Mouse (Mus musculus) midbrain, embryonic 13.5 days (tissue): Measurements from ENCODE around the gene Ddx55. TPM values are rescaled to one million over a fixed set of nuclear protein-coding genes. Genes with fewer than 3 reads are reported as not detected.
"Not testable (repeated sequence)": the region's sequence is repeated elsewhere in the genome, so short reads cannot be mapped to it uniquely, and the experiment has no call there.

Experiments used
- ATAC-seq: fragments of 200-750 bp; cut with Nextera tagmentation; 2 replicates; pipeline ENCODE4 v1.8.0; 2017; ENCODE audit warnings: mild to moderate bottlenecking, moderate TSS enrichment, moderate library complexity
- H3K27ac ChIP-seq: fragments of 300-500 bp; sonication (generic); 2 replicates; pipeline ENCODE4 v1.5.1; 2015; ENCODE audit warnings: inconsistent platforms, mild to moderate bottlenecking, moderate library complexity
- H3K27me3 ChIP-seq: fragments of 300-500 bp; sonication (generic); 2 replicates; pipeline ENCODE4 v1.6.1; 2015; ENCODE audit warnings: mild to moderate bottlenecking, inconsistent platforms
- H3K36me3 ChIP-seq: fragments of 300-500 bp; sonication (generic); 2 replicates; pipeline ENCODE4 v1.6.1; 2015; ENCODE audit warnings: mild to moderate bottlenecking, inconsistent platforms
- H3K4me1 ChIP-seq: fragments of 300-500 bp; sonication (generic); replicated peaks from 2 replicates; pipeline ENCODE4 v1.6.1; 2015; ENCODE audit warnings: inconsistent platforms
- H3K4me2 ChIP-seq: fragments of 300-500 bp; sonication (generic); replicated peaks from 2 replicates; pipeline ENCODE4 v1.6.1; 2015; ENCODE audit warnings: moderate library complexity, mild to moderate bottlenecking, inconsistent platforms
- H3K4me3 ChIP-seq: fragments of 300-500 bp; sonication (generic); replicated peaks from 2 replicates; pipeline ENCODE4 v1.5.1; 2015; ENCODE audit warnings: mild to moderate bottlenecking, inconsistent platforms
- H3K9ac ChIP-seq: fragments of 300-500 bp; sonication (generic); replicated peaks from 2 replicates; pipeline ENCODE4 v1.6.1; 2015; ENCODE audit warnings: mild to moderate bottlenecking, inconsistent platforms
- H3K9me3 ChIP-seq: fragments of 300-500 bp; sonication (generic); 2 replicates; pipeline ENCODE4 v1.6.1; 2016; ENCODE audit warnings: mild to moderate bottlenecking, inconsistent platforms
- WGBS: fragments of 180-500 bp; shearing (Covaris S2); methylation state at CpG from one replicate; pipeline ENCODE4 v1.1.7; 2015; 5-methylcytosine and 5-hydroxymethylcytosine counted together
- polyA plus RNA-seq: library from polyadenylated mRNA; unstranded; fragments of >200 nt; fragmentation: Nextera tagmentation; extraction: Ambion mirVana; gene quantifications from 2 replicates; pipeline ENCODE4 v1.2.1, GENCODE M21; 2015

The Ddx55 gene
- polyA plus RNA-seq, 1 experiment from 2014 or later = 28.0 TPM

- H3K27me3 ChIP-seq = 0 out of 2 replicates have a peak, but pooled peaks cover 3% of the 10 kb centered on the region
- H3K36me3 ChIP-seq = peaks cover 20% of the 10 kb centered on the region
- peak within 1 kb of the TSS; percentile 87 for H3K9ac ChIP-seq
- H3K27ac ChIP-seq = peak within 1 kb of the TSS; percentile 80
- peak; percentile 94 for ATAC-seq
- WGBS = 1% methylated on average over 34 of the region's 35 CpGs
- peaks cover 20% of the 10 kb centered on the region for H3K4me1 ChIP-seq
- H3K9me3 ChIP-seq = no peaks in the 10 kb centered on the region
- H3K4me2 ChIP-seq = peak within 1 kb of the TSS; percentile 84
- H3K4me3 ChIP-seq = peak within 1 kb of the TSS; percentile 96
Observed at GRCm38 (mm10) chr5:124540383-124540786, 12.3 kb upstream of the Ddx55 start, which contains the start of gene Tmed2. Gene Tmed2, plus strand, starts transcription at chr5:124540695.

DNA sequence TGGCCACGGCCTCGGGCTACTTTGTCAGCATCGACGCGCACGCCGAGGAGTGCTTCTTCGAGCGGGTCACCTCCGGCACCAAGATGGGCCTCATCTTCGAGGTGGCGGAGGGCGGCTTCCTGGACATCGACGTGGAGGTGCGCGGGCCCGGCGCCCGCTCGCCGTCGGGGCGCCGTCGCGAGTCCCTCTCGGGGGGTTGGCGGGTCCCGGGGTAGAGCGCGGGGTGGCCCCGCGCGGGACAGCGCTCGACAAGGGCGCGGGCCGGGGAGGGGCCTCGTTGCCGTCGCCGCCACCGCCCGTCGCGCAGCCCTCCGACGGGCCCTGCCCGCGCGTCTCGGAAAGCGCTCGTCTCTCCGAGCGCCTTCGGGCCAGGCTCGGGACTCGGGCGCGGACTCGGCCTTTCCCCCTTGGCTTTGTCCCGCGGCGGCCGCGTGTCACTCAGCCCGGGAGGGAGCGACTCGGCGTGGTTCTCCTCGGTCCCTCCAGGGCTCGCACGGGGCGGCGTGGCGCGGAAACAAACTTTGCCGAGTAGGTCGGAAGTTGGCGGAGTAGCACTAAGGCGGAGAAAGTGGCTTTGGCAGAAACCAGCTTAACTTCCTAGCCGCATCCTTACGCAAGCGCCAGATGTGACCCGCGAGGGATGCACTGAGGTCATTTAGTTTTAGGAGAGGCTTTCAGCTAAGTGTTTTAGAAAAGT lies 11.6 kb upstream of the Ddx55 start:
- H3K27me3 ChIP-seq = 0 out of 2 replicates have a peak, but pooled peaks cover 3% of the 10 kb centered on the region
- H3K4me2 ChIP-seq = peak overlapping the region; percentile 84
- no peaks in the 10 kb centered on the region for H3K9me3 ChIP-seq
- peaks cover 27% of the 10 kb centered on the region for H3K36me3 ChIP-seq
- ATAC-seq = peak; percentile 81
- H3K27ac ChIP-seq = peak overlapping the region; percentile 80
- H3K9ac ChIP-seq = peak overlapping the region; percentile 87
- H3K4me3 ChIP-seq = peak overlapping the region; percentile 96
- peaks cover 20% of the 10 kb centered on the region for H3K4me1 ChIP-seq
- WGBS = under 1% methylated on average over 77 of the region's 89 CpGs

- H3K9ac ChIP-seq = peak overlapping the region; percentile 87
- H3K9me3 ChIP-seq = no peaks in the 10 kb centered on the region
- peak overlapping the region; percentile 96 for H3K4me3 ChIP-seq
- WGBS = 15% methylated on average over 8 of the region's 8 CpGs
- no peak for ATAC-seq
- H3K4me2 ChIP-seq = peak overlapping the region; percentile 84
- H3K4me1 ChIP-seq = peaks cover 20% of the 10 kb centered on the region
- 0 out of 2 replicates have a peak, but pooled peaks cover 3% of the 10 kb centered on the region for H3K27me3 ChIP-seq
- peaks cover 32% of the 10 kb centered on the region for H3K36me3 ChIP-seq
- peak overlapping the region; percentile 80; the same call in 1 of the 2 replicates for H3K27ac ChIP-seq
Observed at GRCm38 (mm10) chr5:124541602-124541973, 11.1 kb upstream of the Ddx55 start.

- not testable (repeated sequence) for H3K9me3 ChIP-seq, H3K27ac ChIP-seq, H3K9ac ChIP-seq, ATAC-seq, H3K4me3 ChIP-seq, H3K27me3 ChIP-seq, H3K4me2 ChIP-seq
- 93% methylated on average over 3 of the region's 4 CpGs for WGBS
- peaks cover 46% of the 10 kb centered on the region for H3K36me3 ChIP-seq
- peaks cover 17% of the 10 kb centered on the region for H3K4me1 ChIP-seq
Observed at GRCm38 (mm10) chr5:124550737-124551136, 1.9 kb upstream of the Ddx55 start.

GRCm38 (mm10) chr5:124551349-124552093 lies 1.1 kb upstream of the Ddx55 start:
- not testable (repeated sequence) for H3K27ac ChIP-seq, H3K9me3 ChIP-seq, H3K27me3 ChIP-seq, ATAC-seq
- H3K9ac ChIP-seq = peak overlapping the region; percentile 82; the same call in 1 of the 2 replicates
- peak overlapping the region; percentile 77 for H3K4me2 ChIP-seq
- H3K36me3 ChIP-seq = peaks cover 46% of the 10 kb centered on the region
- peak overlapping the region; percentile 88 for H3K4me3 ChIP-seq
- 36% methylated on average over 5 of the region's 5 CpGs for WGBS
- peaks cover 17% of the 10 kb centered on the region for H3K4me1 ChIP-seq

DNA sequence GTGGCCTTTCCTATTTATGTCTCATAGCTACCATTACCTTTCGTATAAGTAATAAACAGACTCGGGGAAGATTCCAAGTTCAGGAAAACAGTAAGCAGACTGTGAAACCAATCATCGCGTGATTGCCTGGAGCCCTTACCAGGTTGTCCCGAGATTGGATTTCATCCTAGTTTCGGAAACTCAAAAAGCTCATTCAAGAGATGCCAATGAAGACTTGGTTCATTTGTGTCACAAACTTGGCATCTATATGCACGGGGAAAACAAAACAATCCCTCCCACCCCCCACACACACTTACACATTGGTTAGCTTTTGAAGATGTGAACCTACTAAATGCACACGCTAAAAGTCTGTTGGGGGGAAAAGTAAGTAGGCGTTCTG lies 581 bp upstream of the Ddx55 start:
- 13% methylated on average over 9 of the region's 9 CpGs for WGBS
- H3K9ac ChIP-seq = peak overlapping the region; percentile 82
- H3K4me3 ChIP-seq = peak overlapping the region; percentile 88
- H3K27me3 ChIP-seq = no peaks in the 10 kb centered on the region
- peaks cover 46% of the 10 kb centered on the region for H3K36me3 ChIP-seq
- ATAC-seq = peak; percentile 32; the same call in 1 of the 2 replicates
- H3K4me1 ChIP-seq = peaks cover 17% of the 10 kb centered on the region
- H3K27ac ChIP-seq = peak overlapping the region; percentile 83
- H3K4me2 ChIP-seq = peak overlapping the region; percentile 77
- no peaks in the 10 kb centered on the region for H3K9me3 ChIP-seq

DNA sequence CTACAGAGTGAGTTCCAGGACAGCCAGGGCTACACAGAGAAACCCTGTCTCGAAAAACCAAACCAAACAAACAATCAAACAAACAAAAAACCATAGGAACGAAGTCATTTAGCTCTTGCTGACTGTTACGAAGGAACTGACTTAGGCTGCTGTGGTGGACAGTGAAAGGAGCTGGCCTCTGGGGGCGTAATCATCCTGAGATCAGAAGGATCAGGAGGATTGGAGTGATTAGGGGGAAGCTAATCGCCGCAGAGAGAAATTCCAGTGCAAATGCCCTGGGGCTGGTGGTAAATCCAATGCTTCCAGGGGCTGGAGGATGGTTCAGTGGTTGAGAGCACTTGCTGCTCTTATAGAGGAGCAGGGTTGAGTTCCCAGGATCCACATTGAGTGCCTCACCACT lies 943 bp downstream of the Ddx55 start:
- peak overlapping the region; percentile 82; the same call in 1 of the 2 replicates for H3K9ac ChIP-seq
- 70% methylated on average over 6 of the region's 6 CpGs for WGBS
- no peak for ATAC-seq
- H3K27ac ChIP-seq = no peak overlapping the region
- peak overlapping the region; percentile 88 for H3K4me3 ChIP-seq
- peak overlapping the region; percentile 77 for H3K4me2 ChIP-seq
- peaks cover 43% of the 10 kb centered on the region for H3K36me3 ChIP-seq
- H3K9me3 ChIP-seq = no peaks in the 10 kb centered on the region
- no peaks in the 10 kb centered on the region for H3K27me3 ChIP-seq
- H3K4me1 ChIP-seq = peaks cover 17% of the 10 kb centered on the region

DNA sequence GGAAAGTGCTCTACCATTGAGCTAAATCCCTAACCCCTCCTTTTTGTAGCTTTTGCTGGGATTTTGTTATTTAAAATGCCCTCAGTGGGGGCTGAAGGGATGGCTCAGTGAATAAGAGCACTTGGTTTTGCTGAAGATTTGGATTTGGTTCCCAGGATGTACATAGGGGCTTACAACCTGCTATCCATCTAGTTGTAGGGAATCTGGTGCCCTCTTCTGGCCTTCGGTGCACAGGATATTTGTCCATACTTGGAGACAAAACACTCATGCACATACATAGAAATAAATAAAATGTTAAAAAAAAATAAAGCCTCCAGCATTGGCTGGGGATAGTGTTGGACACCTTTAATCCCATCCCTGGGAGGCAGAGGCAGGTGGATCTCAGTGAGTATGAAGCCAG lies 2.5 kb downstream of the Ddx55 start:
- Histone ChIP-seq H3K27ac (no peak overlapping the region), H3K9me3 (no peaks in the 10 kb centered on the region), H3K4me2 (no peak overlapping the region), H3K4me3 (no peak overlapping the region), H3K9ac (no peak overlapping the region), H3K4me1 (peaks cover 17% of the 10 kb centered on the region), H3K36me3 (peaks cover 56% of the 10 kb centered on the region), H3K27me3 (no peaks in the 10 kb centered on the region)
- ATAC-seq = no peak
- 86% methylated on average over 1 of the region's 1 CpGs for WGBS

GRCm38 (mm10) chr5:124571068-124571467 lies 18.4 kb downstream of the Ddx55 start:
- no peaks in the 10 kb centered on the region for H3K27me3 ChIP-seq
- no peaks in the 10 kb centered on the region for H3K9me3 ChIP-seq
- H3K9ac ChIP-seq = no peak overlapping the region
- 91% methylated on average over 12 of the region's 12 CpGs for WGBS
- ATAC-seq = no peak
- peaks cover 99% of the 10 kb centered on the region for H3K36me3 ChIP-seq
- H3K4me2 ChIP-seq = no peak overlapping the region
- no peak overlapping the region for H3K4me3 ChIP-seq
- H3K27ac ChIP-seq = no peak overlapping the region
- H3K4me1 ChIP-seq = no peaks in the 10 kb centered on the region

DNA sequence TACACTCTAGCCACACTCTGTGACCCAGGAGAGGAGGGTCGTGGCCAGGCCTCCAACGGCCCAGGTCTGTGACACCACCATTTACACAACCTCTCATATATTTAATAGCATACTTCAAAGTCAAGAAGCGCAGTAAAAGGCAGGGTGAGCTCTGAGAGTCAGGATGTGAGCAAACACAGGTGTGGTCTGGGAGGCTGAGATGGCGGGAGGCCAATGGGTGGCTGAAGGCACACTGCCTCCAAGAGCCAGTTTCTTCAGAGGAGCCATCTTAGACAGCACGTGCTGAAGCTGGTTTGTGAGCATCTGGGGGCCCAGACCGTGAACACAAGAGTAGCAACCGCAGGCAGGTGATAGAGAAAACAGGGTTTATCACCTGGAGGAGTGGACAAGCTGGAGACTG lies 22.8 kb downstream of the Ddx55 start:
- Histone ChIP-seq H3K9me3 (no peaks in the 10 kb centered on the region), H3K27ac (no peak overlapping the region), H3K36me3 (peaks cover 71% of the 10 kb centered on the region), H3K4me1 (peaks cover 22% of the 10 kb centered on the region), H3K27me3 (no peaks in the 10 kb centered on the region), H3K9ac (no peak overlapping the region), H3K4me2 (no peak overlapping the region), H3K4me3 (no peak overlapping the region)
- no peak for ATAC-seq
- WGBS = 97% methylated on average over 7 of the region's 7 CpGs

DNA sequence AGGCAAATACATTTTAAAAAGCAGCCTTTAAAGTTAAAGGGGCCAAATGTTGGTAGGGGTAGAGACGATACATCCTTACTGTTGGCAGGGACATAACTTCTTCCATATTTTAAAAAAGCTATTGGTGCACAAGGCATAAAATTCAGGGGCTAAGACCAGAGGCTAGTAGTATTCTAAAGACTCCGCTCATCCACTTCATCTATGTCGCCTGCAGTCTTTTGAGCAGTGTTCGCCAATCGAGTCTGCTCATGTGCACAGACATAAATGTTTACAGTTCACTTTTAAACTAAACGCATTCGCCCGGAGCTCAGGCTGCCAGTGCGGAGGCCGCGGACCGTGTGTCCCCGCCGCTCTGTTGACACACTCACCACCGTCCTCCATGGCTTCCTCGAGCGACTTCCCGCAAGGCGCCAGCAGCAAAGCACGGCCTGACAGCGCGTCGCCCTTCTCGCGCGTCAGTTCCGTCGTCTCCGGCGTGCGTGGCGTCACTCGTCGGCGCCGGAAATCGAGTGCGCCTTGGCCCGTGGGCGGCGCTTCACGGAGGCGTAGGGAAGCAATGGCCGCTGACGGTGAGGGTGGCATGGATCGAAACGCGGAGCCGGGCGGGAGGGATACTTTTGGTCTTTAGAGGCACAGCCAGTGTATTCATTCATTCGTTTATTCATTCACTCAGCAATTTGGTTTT lies 26.1 kb downstream of the Ddx55 start, which contains the start of the genes Eif2b1 and Gtf2h3:
Gene Eif2b1 (minus strand): TSS at position 499 of the 685 bp plus-strand sequence.
Gene Gtf2h3 (plus strand): TSS at position 508 of the 685 bp plus-strand sequence.
- Histone ChIP-seq H3K27me3 (no peaks in the 10 kb centered on the region), H3K4me3 (peak within 1 kb of the TSS; percentile 91), H3K9ac (peak within 1 kb of the TSS; percentile 86), H3K27ac (peak within 1 kb of the TSS; percentile 37; the same call in 1 of the 2 replicates), H3K36me3 (peaks cover 54% of the 10 kb centered on the region), H3K4me1 (peaks cover 29% of the 10 kb centered on the region), H3K9me3 (no peaks in the 10 kb centered on the region), H3K4me2 (peak within 1 kb of the TSS; percentile 97)
- WGBS = under 1% methylated on average over 51 of the region's 51 CpGs
- peak; percentile 93 for ATAC-seq
